Mouse (Mus musculus) thymus, adult 2 months (tissue): ENCODE data around the gene Pyroxd2.

Experiments
- CTCF ChIP-seq: fragments of 200-500 bp; IDR thresholded peaks from 2 replicates; pipeline ENCODE4 v1.5.1; 2012; ENCODE audit warnings: mild to moderate bottlenecking, control low read depth, low read length, moderate library complexity, borderline replicate concordance; ENCODE audit not compliant: control insufficient read depth, poor library complexity, insufficient read depth; ENCODE audit errors: extremely low read depth
- POLR2A ChIP-seq: fragments of 200-500 bp; IDR thresholded peaks from 2 replicates; pipeline ENCODE4 v1.6.1; 2012; ENCODE audit warnings: mild to moderate bottlenecking, low read length, control low read depth, moderate library complexity; ENCODE audit not compliant: control insufficient read depth, poor library complexity, insufficient read depth; ENCODE audit errors: extremely low read depth

- TF ChIP-seq POLR2A (no peak), CTCF (no peak)
Observed at GRCm38 (mm10) chr19:42698576-42698975, 54.0 kb downstream of the Pyroxd2 start.
